Mouse (Mus musculus) liver, adult 2 months (tissue): ENCODE data around the gene Olfr204. TPM values are rescaled to one million over a fixed set of nuclear protein-coding genes. Genes with fewer than 3 reads are reported as not detected.
"Not testable (repeated sequence)": the region's sequence is repeated elsewhere in the genome, so short reads cannot be mapped to it uniquely, and the experiment has no call there.

Experiments used
- DNase-seq: peaks from one replicate; pipeline ENCODE4 v3.0.0-alpha.2; 2011; ENCODE audit warnings: low read depth, low spot score; ENCODE audit errors: extremely low read depth
- H3K27ac ChIP-seq: fragments of 200-500 bp; replicated peaks from 2 replicates; pipeline ENCODE4 v1.5.1; 2012; ENCODE audit warnings: low read depth, mild to moderate bottlenecking, control low read depth, inconsistent platforms, low read length; ENCODE audit not compliant: insufficient read depth
- H3K27me3 ChIP-seq: fragments of 200-500 bp; 2 replicates; pipeline ENCODE4 v1.6.1; 2012; ENCODE audit warnings: mild to moderate bottlenecking, moderate library complexity, low read length, inconsistent platforms; ENCODE audit not compliant: control insufficient read depth, insufficient read depth
- H3K36me3 ChIP-seq: fragments of 200-500 bp; 2 replicates; pipeline ENCODE4 v1.6.1; 2012; ENCODE audit warnings: low read length, inconsistent platforms; ENCODE audit not compliant: control insufficient read depth, insufficient read depth
- H3K4me1 ChIP-seq: fragments of 200-500 bp; 2 replicates; pipeline ENCODE4 v1.6.1; 2011; ENCODE audit warnings: low read length; ENCODE audit not compliant: control insufficient read depth, insufficient read depth
- H3K4me3 ChIP-seq: fragments of 200-500 bp; 2 replicates; pipeline ENCODE4 v1.5.1; 2011; ENCODE audit warnings: low read depth, mild to moderate bottlenecking, control low read depth, low read length, moderate library complexity; ENCODE audit not compliant: insufficient read depth
- H3K79me2 ChIP-seq: fragments of 200-500 bp; 2 replicates; pipeline ENCODE4 v1.6.1; 2012; ENCODE audit warnings: inconsistent platforms, mild to moderate bottlenecking, low read length, moderate library complexity; ENCODE audit not compliant: control insufficient read depth, insufficient read depth
- H3K9ac ChIP-seq: fragments of 200-500 bp; 2 replicates; pipeline ENCODE4 v1.6.1; 2012; ENCODE audit warnings: low read depth, mild to moderate bottlenecking, control low read depth, inconsistent platforms, low read length
- CTCF ChIP-seq: fragments of 200-500 bp; IDR thresholded peaks from 2 replicates; pipeline ENCODE4 v1.5.1; 2011; ENCODE audit warnings: low read depth, low read length, control low read depth
- POLR2A ChIP-seq: fragments of 200-500 bp; IDR thresholded peaks from 2 replicates; pipeline ENCODE4 v1.6.1; 2011; ENCODE audit warnings: low read length, control low read depth; ENCODE audit not compliant: insufficient read depth; ENCODE audit errors: extremely low read depth
- WGBS: fragments of 180-500 bp; shearing (Covaris S2); methylation state at CpG from one replicate; pipeline ENCODE4 v1.1.7; 2018; 5-methylcytosine and 5-hydroxymethylcytosine counted together
- polyA plus RNA-seq: library from polyadenylated mRNA; depleted of rRNA; stranded (reverse); fragments of >200 nt; gene quantifications from 2 replicates; pipeline ENCODE4 v1.2.3, GENCODE M21; 2012; rRNA removed
- total RNA-seq: library from RNA; depleted of rRNA; stranded (reverse); fragments of >200 nt; gene quantifications from 2 replicates; pipeline ENCODE4 v1.2.3, GENCODE M21; 2014; rRNA removed

Gene Olfr204
- total and polyA plus RNA-seq, 2 experiments, result not detected

DNA sequence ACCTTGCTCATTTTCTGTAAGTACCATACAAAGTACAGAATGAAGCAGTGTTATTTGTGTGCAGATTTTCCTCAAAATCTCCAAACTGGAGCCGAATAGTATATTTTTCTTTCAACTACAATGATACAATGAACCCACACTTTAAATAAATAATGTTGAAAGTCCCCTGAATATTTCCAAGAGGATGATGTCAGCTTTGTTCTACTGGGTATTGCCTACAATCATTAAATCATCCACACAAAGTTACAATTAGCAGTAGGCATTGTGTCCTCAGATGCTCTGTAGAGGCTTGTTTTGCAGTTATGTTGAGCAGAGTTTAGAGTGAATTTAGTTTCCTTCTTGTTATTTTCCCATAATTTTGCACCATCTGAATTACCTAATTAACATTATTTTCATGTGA lies 31.4 kb downstream of the Olfr204 start, which contains the start of gene Olfr202:
TSS of gene Olfr202 (minus strand) at position 101 of the 400 bp plus-strand sequence.
- H3K4me1 ChIP-seq, result no peaks in the 10 kb centered on the region
- H3K9ac ChIP-seq, result no peak within 1 kb of the TSS
- no peak for DNase-seq
- no peak for TF ChIP-seq POLR2A
- TF ChIP-seq CTCF, result no peak
- H3K36me3 ChIP-seq, result no peaks in the 10 kb centered on the region
- H3K27me3 ChIP-seq, result no peaks in the 10 kb centered on the region
- 69% methylated on average over 1 of the region's 1 CpGs for WGBS
- H3K4me3 ChIP-seq, result no peak within 1 kb of the TSS
- H3K79me2 ChIP-seq, result no peaks in the 10 kb centered on the region
- no peak within 1 kb of the TSS for H3K27ac ChIP-seq

DNA sequence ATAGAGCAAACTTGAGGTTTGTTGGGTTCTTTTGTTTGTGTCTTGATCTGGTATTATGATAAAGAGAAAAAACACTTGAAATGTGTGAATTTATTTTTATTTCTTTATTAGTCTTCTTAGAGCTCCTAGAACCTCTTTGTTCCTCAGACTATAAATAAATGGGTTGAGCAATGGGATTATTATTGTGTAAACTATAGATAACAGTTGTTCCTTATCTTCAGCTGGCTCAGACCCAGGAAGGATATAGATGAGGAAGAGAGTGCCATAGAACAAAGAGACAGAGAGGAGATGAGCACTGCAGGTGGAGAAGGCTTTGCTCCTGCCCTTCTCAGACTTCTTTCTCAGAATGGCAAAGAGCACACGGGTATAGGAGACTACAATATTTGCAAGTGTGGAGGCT lies 34.6 kb downstream of the Olfr204 start:
- Histone ChIP-seq H3K9ac (no peak overlapping the region), H3K79me2 (no peaks in the 10 kb centered on the region), H3K36me3 (no peaks in the 10 kb centered on the region), H3K4me3 (no peak overlapping the region), H3K27ac (no peak overlapping the region), H3K4me1 (no peaks in the 10 kb centered on the region), H3K27me3 (no peaks in the 10 kb centered on the region)
- TF ChIP-seq POLR2A (no peak), CTCF (no peak)
- DNase-seq, result no peak
- WGBS, result 73% methylated on average over 1 of the region's 1 CpGs

DNA sequence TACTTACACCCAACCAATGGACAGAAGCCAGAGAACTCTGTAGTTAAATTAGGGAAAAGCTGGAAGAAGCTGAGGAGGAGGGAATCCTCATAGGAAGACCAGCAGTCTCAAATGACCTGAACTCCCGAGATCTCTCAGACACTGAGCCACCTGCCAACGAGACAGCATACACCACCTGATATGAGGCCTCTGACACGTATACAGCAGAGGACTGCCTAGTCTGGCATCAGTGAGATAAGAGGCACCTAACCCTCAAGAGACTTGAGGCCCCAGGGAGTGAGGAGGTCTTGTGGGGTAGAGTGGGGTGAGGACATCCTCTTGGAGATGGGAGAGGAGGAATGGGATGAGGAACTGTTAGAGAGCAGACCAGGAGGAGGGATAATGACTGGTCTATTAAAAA lies 37.5 kb downstream of the Olfr204 start:
- no peak for DNase-seq
- H3K4me3 ChIP-seq, result no peak overlapping the region
- H3K9ac ChIP-seq, result no peak overlapping the region
- WGBS, result 63% methylated on average over 3 of the region's 3 CpGs
- H3K36me3 ChIP-seq, result no peaks in the 10 kb centered on the region
- TF ChIP-seq POLR2A, result no peak
- no peak for TF ChIP-seq CTCF
- H3K27me3 ChIP-seq, result no peaks in the 10 kb centered on the region
- no peaks in the 10 kb centered on the region for H3K4me1 ChIP-seq
- H3K27ac ChIP-seq, result no peak overlapping the region
- H3K79me2 ChIP-seq, result no peaks in the 10 kb centered on the region

DNA sequence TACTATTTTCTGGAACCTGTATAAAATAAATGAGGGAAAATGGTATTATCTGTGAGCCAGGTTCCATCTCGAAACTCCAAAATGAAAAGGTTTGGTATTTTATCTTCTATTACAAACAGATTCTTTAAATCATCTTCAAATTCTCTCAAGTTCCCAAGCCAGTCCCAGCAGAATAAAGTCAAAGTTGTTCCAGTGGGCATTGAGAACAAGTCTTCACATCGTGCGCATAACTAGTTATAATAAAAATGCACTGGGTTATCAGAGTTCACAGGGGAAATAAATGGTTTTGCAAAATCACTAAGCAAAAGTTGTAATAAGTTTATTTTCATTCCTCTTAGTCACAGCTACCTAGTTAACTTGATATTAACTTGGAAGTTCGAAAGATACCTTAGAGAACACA lies 45.5 kb downstream of the Olfr204 start, which contains the start of gene Olfr201:
TSS of gene Olfr201 (minus strand) at position 101 of the 400 bp plus-strand sequence.
- H3K79me2 ChIP-seq, H3K4me3 ChIP-seq, H3K27me3 ChIP-seq, H3K9ac ChIP-seq, DNase-seq, H3K4me1 ChIP-seq, H3K36me3 ChIP-seq, H3K27ac ChIP-seq: not testable (repeated sequence)
- WGBS, result 72% methylated on average over 4 of the region's 4 CpGs

DNA sequence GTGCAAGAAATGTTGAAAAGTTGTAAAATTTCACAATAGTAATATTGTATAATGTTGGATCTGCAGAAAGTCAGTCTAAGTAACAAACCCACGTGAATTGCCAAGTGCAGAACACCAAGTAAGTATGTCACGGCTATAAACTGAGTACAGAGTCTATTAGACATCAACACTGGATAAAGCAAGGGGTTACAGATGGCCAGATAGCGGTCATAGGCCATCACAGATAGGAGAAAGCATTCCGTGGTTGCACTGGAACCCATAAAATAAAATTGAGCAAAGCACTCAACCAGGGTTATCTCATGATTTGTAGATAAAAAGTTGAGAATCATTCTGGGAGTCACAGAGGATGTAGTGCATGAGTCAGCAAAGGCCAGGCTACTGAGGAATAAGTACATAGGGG lies 49.0 kb downstream of the Olfr204 start:
- not testable (repeated sequence) for H3K36me3 ChIP-seq, DNase-seq, H3K4me3 ChIP-seq, H3K27me3 ChIP-seq, H3K4me1 ChIP-seq, H3K9ac ChIP-seq, H3K79me2 ChIP-seq, H3K27ac ChIP-seq
- WGBS, result 63% methylated on average over 4 of the region's 4 CpGs

Other genes with a start within 250 kb of the Olfr204 start
- gene Olfr190, start 240.2 kb downstream of the Olfr204 start, total RNA-seq, result not detected in 2 replicates
- gene Olfr190, start 240.2 kb downstream of the Olfr204 start, polyA plus RNA-seq, result not detected in 2 replicates
- not detected in 2 replicates for gene Olfr191, start 228.4 kb downstream of the Olfr204 start, total RNA-seq
- gene Olfr191, start 228.4 kb downstream of the Olfr204 start, polyA plus RNA-seq, result not detected in 2 replicates
- gene Olfr193, start 206.4 kb downstream of the Olfr204 start, total RNA-seq, result not detected in 2 replicates
- not detected in 2 replicates for gene Olfr193, start 206.4 kb downstream of the Olfr204 start, polyA plus RNA-seq
- gene Olfr194, start 197.2 kb downstream of the Olfr204 start, total RNA-seq, result not detected in 2 replicates
- gene Olfr194, start 197.2 kb downstream of the Olfr204 start, polyA plus RNA-seq, result not detected in 2 replicates
- gene Olfr195, start 171.2 kb downstream of the Olfr204 start, total RNA-seq, result not detected in 2 replicates
- not detected in 2 replicates for gene Olfr195, start 171.2 kb downstream of the Olfr204 start, polyA plus RNA-seq
- not detected in 2 replicates for gene Olfr196, start 147.8 kb downstream of the Olfr204 start, total RNA-seq
- not detected in 2 replicates for gene Olfr196, start 147.8 kb downstream of the Olfr204 start, polyA plus RNA-seq
- gene Olfr198, start 114.7 kb downstream of the Olfr204 start, total RNA-seq, result not detected in 2 replicates
- not detected in 2 replicates for gene Olfr198, start 114.7 kb downstream of the Olfr204 start, polyA plus RNA-seq
- gene Olfr199, start 98.5 kb downstream of the Olfr204 start, total RNA-seq, result not detected in 2 replicates
- not detected in 2 replicates for gene Olfr199, start 98.5 kb downstream of the Olfr204 start, polyA plus RNA-seq
- not detected in 2 replicates for gene Olfr201, start 45.6 kb downstream of the Olfr204 start, total RNA-seq
- not detected in 2 replicates for gene Olfr201, start 45.6 kb downstream of the Olfr204 start, polyA plus RNA-seq
- gene Olfr202, start 31.5 kb downstream of the Olfr204 start, total RNA-seq, result not detected in 2 replicates
- not detected in 2 replicates for gene Olfr202, start 31.5 kb downstream of the Olfr204 start, polyA plus RNA-seq
- gene Olfr203, start 19.4 kb downstream of the Olfr204 start, total RNA-seq, result not detected in 2 replicates
- not detected in 2 replicates for gene Olfr203, start 19.4 kb downstream of the Olfr204 start, polyA plus RNA-seq
- not detected in 2 replicates for gene Olfr205, start 12.9 kb upstream of the Olfr204 start, total RNA-seq
- gene Olfr205, start 12.9 kb upstream of the Olfr204 start, polyA plus RNA-seq, result not detected in 2 replicates
- gene Olfr206, start 31.0 kb upstream of the Olfr204 start, total RNA-seq, result not detected in 2 replicates
- not detected in 2 replicates for gene Olfr206, start 31.0 kb upstream of the Olfr204 start, polyA plus RNA-seq
- not detected in 2 replicates for gene Olfr209, start 45.7 kb upstream of the Olfr204 start, total RNA-seq
- not detected in 2 replicates for gene Olfr209, start 45.7 kb upstream of the Olfr204 start, polyA plus RNA-seq
- gene Gabrr3, start 89.1 kb upstream of the Olfr204 start, total RNA-seq, result not detected in 2 replicates
- gene Gabrr3, start 89.1 kb upstream of the Olfr204 start, polyA plus RNA-seq, result not detected in 2 replicates
- gene Riox2, start 153.5 kb upstream of the Olfr204 start, total RNA-seq, result 11.8 and 14.2 TPM in 2 replicates
- gene Riox2, start 153.5 kb upstream of the Olfr204 start, polyA plus RNA-seq, result 4.4 and 5.1 TPM in 2 replicates